Mouse (Mus musculus): ENCODE data around the gene Fut9.
A peak's percentile ranks its signal among the peaks of the same experiment; 100 is the strongest.

The Fut9 gene

DNA sequence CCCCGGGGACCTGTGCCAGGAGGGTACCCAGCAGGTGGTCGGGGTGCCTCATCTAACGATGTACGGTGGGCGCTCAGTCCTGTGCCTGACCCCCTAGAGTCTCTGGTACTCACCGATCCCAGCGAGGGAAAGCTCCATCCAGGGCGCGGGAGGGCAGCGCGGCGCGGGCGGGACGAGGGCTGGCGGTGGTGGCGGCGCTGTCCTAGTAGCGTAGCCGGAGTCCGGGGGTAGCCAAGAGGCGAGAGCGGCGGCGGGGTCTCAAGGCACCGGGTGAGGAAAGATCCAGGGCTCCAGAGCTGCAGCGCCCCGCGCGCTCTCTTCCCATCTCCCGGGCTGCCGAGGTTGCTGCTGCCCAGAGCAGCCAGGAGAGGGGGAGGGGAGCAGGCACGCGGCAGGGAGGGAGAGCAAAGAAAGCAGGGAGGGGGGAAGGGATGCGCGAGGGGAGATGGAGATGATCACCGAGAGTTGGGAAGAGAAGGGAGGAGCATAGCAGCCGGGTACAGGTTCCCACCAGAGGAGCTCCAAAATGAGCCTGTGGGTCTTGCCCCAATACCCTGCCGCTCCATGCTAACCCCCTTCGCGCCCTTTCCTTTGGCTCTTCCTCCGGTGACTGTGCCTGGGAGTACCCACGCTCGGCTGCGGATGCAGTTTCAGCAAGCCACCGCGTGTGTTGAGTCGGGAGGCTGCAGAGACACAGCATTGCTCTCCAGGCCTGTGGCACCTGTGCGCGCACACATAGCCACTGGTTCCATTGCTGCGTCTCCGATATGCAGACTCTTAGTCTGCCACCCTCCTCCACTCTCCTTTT, at the start of gene Fut9:
TSS of gene Fut9 (minus strand) at position 769 of the 808 bp plus-strand sequence.
- peak; percentile 63 to 79 for DNase-seq

GRCm38 (mm10) chr4:25815783-25816182, 15.7 kb upstream of the Fut9 start:
- no peak for DNase-seq

GRCm38 (mm10) chr4:25813340-25813739, 13.3 kb upstream of the Fut9 start:
- no peak for DNase-seq

DNA sequence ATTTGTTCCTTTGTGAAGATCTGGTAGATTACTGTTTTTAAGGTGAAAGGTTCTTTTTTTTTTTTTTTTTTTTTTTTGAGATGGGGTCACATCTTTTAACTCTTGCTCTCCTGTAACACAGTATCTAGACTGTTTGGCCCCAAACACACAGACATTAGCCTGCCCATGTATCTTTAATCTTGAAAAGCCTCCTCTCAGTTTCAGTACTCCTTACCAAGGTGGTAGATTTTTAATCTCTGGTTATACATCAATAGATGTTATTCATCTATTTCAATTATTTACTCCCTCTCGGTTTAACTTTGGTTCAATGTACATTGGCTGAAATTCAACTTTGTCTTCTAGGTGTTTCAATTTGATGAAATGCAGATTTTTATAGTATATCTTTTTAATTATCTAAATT, 10.0 kb upstream of the Fut9 start:
- DNase-seq = no peak

DNA sequence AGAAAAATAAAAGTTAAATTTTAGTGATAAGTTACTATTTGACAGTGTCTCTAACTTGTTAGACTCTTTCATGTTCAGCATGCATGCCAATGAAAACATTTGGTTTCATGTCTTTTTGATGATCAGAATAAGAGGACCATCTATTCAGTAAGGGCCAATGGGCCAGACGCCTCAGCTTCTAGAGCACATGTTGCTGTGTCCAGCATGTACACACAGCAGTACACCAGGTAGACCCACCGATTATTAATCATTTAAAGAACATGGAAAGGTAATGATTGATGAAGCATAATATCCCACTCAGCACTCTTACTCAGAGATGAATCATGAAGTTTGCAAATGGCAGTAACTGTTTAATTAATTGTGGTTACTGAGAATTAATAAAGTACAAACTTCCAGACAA, 1.7 kb upstream of the Fut9 start:
- DNase-seq = peak; percentile 3 to 10

- DNase-seq = no peak
Measured at GRCm38 (mm10) chr4:25800284-25800616, 206 bp upstream of the Fut9 start.

GRCm38 (mm10) chr4:25799051-25799475, 981 bp downstream of the Fut9 start:
- DNase-seq = no peak

DNA sequence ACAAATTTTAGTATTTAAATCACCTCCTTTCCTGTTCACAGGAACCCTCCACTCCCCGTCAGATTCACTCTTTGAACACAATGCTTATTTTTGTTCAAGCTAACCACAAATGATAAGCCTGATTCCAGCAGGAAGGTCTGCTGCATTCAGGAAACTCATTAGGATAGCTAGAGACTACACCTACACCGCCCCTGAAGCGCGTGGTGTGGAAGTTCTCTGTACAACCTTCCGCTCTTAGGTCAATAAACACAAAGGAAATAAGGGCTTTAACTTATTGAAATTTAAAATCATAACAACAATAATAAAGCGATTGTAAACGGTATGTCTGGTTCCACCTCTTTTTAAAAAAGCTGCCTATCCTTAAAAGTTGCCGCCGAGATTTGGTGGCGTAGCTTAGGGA, 1.6 kb downstream of the Fut9 start:
- DNase-seq = no peak

GRCm38 (mm10) chr4:25796149-25796548, 3.9 kb downstream of the Fut9 start:
- DNase-seq = no peak

- DNase-seq = no peak
Measured at GRCm38 (mm10) chr4:25785276-25785675, 14.8 kb downstream of the Fut9 start.

DNA sequence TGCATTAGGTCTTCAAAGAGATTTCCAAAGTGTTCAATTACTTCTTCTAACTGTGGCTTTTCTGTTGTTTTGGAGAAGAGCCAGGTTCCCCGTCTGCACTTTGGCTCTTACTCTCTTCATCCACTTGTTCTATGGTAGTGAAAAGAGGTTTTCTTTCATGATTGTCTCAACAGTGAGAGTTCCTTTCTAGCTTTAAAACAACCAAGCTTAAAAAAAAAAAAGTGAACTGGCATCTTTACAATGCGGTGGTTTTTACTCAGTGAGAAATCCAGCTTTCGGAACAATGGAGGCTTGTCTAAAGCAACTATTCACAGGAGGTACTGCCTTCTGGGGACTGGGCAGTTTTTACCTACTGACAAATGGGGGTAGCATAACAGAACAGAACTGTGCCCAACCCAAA, 31.4 kb downstream of the Fut9 start:
- no peak for DNase-seq

DNA sequence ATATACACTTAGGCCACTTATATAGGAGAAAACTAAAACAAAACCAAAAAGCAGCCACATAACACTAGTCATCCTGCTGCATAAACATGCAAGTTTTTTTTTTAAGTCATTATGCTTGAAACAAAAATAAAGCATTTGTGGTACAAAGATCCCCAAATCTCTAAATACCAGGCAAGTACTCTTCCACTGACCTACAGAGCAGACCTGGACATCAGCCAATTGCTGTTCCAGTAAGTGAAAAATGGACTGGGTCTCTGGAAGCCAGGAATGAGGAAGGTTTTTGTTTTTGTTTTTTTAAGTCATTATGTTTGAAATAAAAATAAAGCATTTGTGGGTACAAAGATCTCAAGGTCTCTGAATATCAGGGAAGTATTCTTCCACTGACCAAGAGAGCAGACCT, 37.0 kb downstream of the Fut9 start:
- DNase-seq = no peak

- DNase-seq = no peak
Measured at GRCm38 (mm10) chr4:25757909-25758548, 42.0 kb downstream of the Fut9 start.

GRCm38 (mm10) chr4:25741553-25741952, 58.5 kb downstream of the Fut9 start:
- DNase-seq = no peak

DNA sequence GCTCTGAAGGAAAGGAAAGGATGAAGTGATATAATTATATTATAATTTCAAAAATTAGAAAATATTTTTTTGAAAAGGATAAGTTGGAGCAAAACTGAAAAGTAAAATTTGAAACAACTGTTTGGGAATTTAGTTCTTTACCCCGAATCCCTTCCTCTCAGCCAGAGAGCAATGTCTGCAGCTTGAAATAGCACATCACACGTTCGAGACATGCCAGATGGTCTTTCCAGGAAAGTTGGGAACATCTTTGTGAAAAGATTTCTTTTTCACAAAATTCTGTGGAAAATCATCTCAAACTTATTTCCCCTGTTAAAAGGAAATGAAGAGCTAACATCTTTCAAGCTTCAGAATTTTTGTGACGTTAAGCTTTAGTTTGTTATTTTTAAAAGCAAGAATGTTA, 61.3 kb downstream of the Fut9 start:
- no peak for DNase-seq

- DNase-seq = no peak
Measured at GRCm38 (mm10) chr4:25721576-25721975, 78.5 kb downstream of the Fut9 start.

- DNase-seq = no peak
Measured at GRCm38 (mm10) chr4:25713907-25714306, 86.1 kb downstream of the Fut9 start.

DNA sequence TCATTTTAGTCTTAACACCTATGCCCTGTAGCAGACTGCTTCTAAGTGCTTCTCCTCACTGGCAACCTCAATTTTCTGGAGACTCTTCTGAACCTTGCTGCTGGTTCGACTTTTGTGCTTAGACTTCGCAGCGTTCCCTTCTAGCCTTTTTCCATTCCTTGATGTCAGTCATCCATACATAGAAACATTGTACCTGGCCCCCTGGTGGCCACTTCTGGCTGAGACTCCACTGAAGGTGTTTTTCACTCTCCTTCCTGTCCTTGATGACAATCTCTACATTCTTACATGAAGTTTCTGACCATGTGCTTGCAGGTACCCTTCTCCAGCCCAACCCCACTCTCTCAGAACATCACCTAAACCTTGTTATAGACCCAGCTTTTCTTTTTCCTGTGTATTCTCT, 115.1 kb downstream of the Fut9 start:
- DNase-seq = peak; percentile 61 to 65

- no peak for DNase-seq
Measured at GRCm38 (mm10) chr4:25664196-25664595, 135.8 kb downstream of the Fut9 start.

DNA sequence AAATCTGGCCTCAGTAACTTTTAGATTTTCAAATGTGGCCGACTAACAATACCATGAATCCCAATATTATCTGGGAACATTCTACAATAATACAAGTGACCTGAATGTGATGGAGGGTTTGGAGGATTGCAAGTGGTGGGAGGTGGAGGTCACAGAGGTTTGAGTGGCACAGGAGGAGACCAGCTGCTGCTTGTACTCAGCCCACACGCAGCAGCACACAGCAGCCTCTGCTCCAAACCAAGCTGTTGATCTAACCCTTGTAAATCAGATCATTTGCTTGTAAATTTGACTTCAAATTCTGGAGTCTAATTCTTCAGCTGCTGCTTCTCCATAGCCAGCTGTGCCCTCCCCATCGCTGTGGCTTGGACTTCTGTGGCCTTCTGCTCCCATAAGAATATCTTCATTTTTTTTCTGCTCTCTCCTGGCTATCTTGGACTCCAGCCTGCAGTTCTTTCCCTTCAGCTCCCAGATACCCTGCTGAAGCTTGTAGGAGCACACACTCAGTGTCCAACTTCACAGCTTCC, 138.8 kb downstream of the Fut9 start:
- peak in 1 of 2 experiments; percentile 13 for DNase-seq

DNA sequence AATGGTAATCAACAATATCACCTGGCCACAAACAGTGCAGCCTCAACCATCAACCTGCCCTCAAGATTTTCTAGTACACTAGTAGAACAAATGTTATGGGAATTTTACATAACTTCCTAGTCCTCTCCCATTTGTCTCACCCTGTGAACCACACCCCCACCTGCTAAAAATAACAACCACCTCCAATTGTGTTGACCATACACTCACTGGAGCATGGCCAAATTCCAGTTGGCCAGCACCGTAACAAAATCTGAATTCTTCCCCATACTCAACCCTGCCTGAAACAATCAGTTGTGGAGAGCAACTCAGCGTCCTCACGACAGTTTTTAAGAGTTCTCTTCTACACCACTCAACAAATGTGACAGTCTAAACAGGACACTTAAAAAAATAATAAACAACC, 141.3 kb downstream of the Fut9 start:
- DNase-seq = no peak

GRCm38 (mm10) chr4:25651902-25652301, 148.1 kb downstream of the Fut9 start:
- no peak for DNase-seq

DNA sequence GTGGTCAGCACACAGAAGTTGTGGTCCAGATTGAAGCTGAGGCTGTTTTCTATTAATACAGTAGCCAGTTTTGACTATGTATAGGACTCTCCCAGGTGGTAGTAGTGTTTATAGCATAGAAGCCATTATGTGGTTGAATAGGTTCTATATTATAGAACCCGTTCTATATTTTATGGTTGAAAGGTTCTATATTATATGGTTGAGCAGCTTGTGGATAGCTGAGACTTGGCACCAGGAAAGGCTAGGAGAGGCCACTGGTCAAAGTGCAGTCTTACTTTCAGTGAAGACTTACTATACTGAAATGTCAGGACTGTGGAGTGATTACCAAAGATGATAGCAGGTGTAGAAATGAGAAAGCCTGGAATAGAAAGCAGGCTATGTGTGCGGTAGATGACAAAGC, 151.9 kb downstream of the Fut9 start:
- DNase-seq = no peak

DNA sequence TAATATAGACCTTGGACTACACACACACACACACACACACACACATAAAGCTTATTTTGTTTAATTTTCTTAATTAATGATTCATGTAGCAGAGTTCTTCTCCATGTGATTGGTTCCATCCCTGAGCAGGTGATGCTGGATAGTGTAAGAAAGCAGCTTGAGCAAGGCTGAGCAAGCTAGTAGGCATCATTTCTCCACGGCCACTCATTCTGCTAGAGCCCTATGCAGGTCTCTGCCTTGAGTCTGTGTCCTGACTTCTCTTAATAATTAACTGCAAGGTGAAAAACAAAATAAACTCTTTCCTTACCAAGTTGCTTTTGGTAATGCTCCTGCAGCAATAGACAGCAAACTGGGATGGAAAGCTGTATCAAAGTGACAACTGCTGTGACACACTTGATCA, 152.5 kb downstream of the Fut9 start:
- DNase-seq = peak in 1 of 2 experiments; percentile 9

Measured in kidney, postnatal 4 days (tissue).